Mouse (Mus musculus) hindbrain, embryonic 16.5 days (tissue): ENCODE measurements around the gene Actl7a. TPM values are rescaled to one million over a fixed set of nuclear protein-coding genes. Genes with fewer than 3 reads are reported as not detected.

Experiments
- polyA plus RNA-seq: library from polyadenylated mRNA; unstranded; fragments of >200 nt; fragmentation: Nextera tagmentation; extraction: Ambion mirVana; gene quantifications from 2 replicates; pipeline ENCODE4 v1.2.1, GENCODE M21; 2015

The Actl7a gene
- polyA plus RNA-seq, 1 experiment from 2014 or later, result not detected

Other genes starting within 250 kb of the Actl7a start
- gene Gm26657, start 3.3 kb upstream of the Actl7a start, polyA plus RNA-seq, result not detected in 2 replicates
- gene Actl7b, start 2.0 kb upstream of the Actl7a start, polyA plus RNA-seq, result not detected in 2 replicates
- gene Elp1, start 58.9 kb downstream of the Actl7a start, polyA plus RNA-seq, result 56.8 and 60.3 TPM in 2 replicates
- gene Fam206a, start 58.9 kb downstream of the Actl7a start, polyA plus RNA-seq, result 13.1 and 15.2 TPM in 2 replicates
- 13.7 and 14.6 TPM in 2 replicates for gene Ctnnal1, start 121.8 kb downstream of the Actl7a start, polyA plus RNA-seq
- gene Tmem245, start 204.0 kb downstream of the Actl7a start, polyA plus RNA-seq, result 8.1 and 9.5 TPM in 2 replicates
- 20.7 and 24.0 TPM in 2 replicates for gene Frrs1l, start 247.0 kb downstream of the Actl7a start, polyA plus RNA-seq